Mouse (Mus musculus) embryonic fibroblast, embryonic 13.5 days (primary cell): ENCODE data around the gene Arfip1.

Source experiments
- CTCF ChIP-seq: IDR thresholded peaks from 2 replicates; pipeline ENCODE4 v1.5.1; 2011; ENCODE audit warnings: mild to moderate bottlenecking, control low read depth, low read length, moderate library complexity, borderline replicate concordance; ENCODE audit not compliant: insufficient read depth
- POLR2A ChIP-seq: IDR thresholded peaks from 2 replicates; pipeline ENCODE4 v1.6.1; 2011; ENCODE audit warnings: low read depth, mild to moderate bottlenecking, control low read depth, low read length, moderate library complexity

DNA sequence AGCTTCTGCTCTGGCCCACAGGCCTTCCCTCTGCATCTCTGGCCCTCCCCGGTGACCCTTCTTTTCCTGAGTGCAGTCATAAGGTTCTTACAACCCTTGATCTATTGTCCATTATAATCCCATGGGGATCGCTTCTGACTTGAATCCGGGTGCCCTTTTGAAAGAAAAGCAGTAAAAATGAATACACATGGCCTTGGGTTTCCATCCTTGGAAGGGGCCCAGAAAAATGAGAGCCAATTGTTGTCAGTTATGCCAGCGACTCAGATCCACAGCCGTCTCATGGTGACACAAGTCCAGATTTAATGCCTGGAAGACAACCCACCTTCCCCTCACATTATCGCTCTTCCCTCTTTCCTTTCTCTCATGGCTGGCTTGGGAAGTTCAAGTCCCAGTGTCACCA lies 100.3 kb downstream of the Arfip1 start:
- TF ChIP-seq CTCF, result no peak
- no peak for TF ChIP-seq POLR2A
